Mouse (Mus musculus): ENCODE results near the gene Mapk6.

Gene Mapk6

DNA sequence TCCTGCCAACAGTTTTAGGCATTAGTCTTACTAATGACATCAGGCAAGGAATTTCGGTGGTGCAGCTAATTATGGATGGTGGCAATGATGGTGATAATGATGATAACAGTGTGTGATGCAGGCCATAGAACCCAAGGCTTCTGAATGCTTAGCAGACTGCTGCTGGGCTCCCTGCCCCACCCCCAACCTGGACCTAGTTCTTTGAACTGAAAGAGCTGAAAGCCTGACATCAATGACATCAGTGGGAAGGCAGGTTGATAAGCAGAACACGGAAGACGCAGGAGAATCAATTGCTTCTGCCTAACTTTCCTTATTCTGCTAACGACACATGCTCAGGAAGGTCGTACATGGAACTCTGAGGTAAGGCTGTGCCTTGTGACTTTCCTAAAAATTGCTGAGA lies 3.4 kb upstream of the Mapk6 start:
- Histone ChIP-seq H3K9me3 (ENCODE audit: low read length) (no peaks in the 10 kb centered on the region), H3K36me3 (ENCODE audit: insufficient read depth, low read length) (peaks cover 61% of the 10 kb centered on the region), H3K4me1 (replicated peaks; ENCODE audit: low read depth, low read length) (peaks cover 86% of the 10 kb centered on the region), H3K4me3 (replicated peaks; ENCODE audit: low read length) (0 out of 2 replicates have a peak overlapping the region, but pooled peaks have one; percentile 0), H3K27me3 (ENCODE audit: insufficient read depth, low read length) (no peaks in the 10 kb centered on the region)
- TF ChIP-seq POU5F1 (IDR thresholded peaks at IDR 0.05; ENCODE audit: borderline replicate concordance, low read length) (no peak), CTCF (conservative IDR thresholded peaks at IDR 0.05; ENCODE audit: low read length) (no peak), NANOG (IDR thresholded peaks at IDR 0.05; ENCODE audit: borderline replicate concordance, low read length) (no peak)

DNA sequence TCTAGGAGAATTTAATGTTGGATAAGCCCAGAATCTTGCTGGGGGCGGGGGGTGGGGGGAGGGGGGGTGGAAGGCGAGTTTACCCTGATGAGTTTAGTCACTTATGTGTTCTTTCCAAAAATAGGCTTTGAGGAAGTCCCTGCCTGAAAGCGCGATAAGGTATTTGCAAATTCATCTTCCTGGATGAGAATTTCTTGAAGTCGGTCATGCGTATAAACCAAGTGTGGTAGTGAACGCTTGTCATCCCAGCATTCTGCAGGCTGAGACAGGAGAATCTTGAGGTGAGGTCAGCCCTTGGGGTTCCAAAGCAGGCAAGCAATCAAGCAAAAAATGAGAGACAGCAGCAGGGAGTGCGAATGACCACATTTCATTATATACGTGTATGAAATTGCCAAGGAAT lies 1.8 kb upstream of the Mapk6 start:
- Histone ChIP-seq H3K36me3 (ENCODE audit: insufficient read depth, low read length) (peaks cover 45% of the 10 kb centered on the region), H3K27me3 (ENCODE audit: insufficient read depth, low read length) (no peaks in the 10 kb centered on the region), H3K4me1 (replicated peaks; ENCODE audit: low read depth, low read length) (peaks cover 87% of the 10 kb centered on the region), H3K4me3 (replicated peaks; ENCODE audit: low read length) (no peak overlapping the region), H3K9me3 (ENCODE audit: low read length) (no peaks in the 10 kb centered on the region)
- TF ChIP-seq NANOG (IDR thresholded peaks at IDR 0.05; ENCODE audit: borderline replicate concordance, low read length) = no peak
- TF ChIP-seq POU5F1 (IDR thresholded peaks at IDR 0.05; ENCODE audit: borderline replicate concordance, low read length) = no peak
- no peak for TF ChIP-seq CTCF (conservative IDR thresholded peaks at IDR 0.05; ENCODE audit: low read length)

DNA sequence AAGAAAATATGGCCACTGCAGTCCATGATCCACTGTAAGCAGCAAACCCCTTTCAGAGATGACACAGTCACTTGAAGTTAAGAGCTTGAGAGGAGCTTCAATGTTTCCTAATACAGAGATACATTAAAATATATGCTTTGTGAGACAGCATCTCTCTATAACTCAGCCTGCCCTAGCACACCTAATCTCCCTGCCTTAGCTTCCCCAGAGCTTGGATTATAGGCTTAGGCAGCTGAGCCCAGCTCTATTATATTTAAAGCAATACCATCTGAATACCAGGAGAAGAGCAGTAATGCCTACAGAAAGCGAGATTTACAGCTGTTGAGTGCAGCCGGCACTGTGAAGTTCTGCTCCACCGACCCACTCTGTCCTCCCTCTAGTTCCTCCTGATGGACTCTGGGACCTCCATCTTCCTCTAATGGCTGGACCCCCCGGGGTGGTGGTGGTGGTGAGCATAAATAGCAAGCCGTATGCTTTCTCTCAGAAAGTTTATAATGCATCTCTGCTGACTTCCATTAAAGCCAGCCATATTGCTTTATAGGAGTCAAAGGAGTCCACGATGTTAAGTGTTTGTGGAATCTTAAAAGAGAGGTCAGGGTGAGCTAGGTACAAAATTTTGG lies 1.2 kb upstream of the Mapk6 start:
- Histone ChIP-seq H3K36me3 (ENCODE audit: insufficient read depth, low read length) (peaks cover 39% of the 10 kb centered on the region), H3K4me1 (replicated peaks; ENCODE audit: low read depth, low read length) (peaks cover 87% of the 10 kb centered on the region), H3K9me3 (ENCODE audit: low read length) (no peaks in the 10 kb centered on the region), H3K4me3 (replicated peaks; ENCODE audit: low read length) (peak overlapping the region; percentile 91), H3K27me3 (ENCODE audit: insufficient read depth, low read length) (no peaks in the 10 kb centered on the region)
- no peak for TF ChIP-seq POU5F1 (IDR thresholded peaks at IDR 0.05; ENCODE audit: borderline replicate concordance, low read length)
- TF ChIP-seq NANOG (IDR thresholded peaks at IDR 0.05; ENCODE audit: borderline replicate concordance, low read length) = no peak
- no peak for TF ChIP-seq CTCF (conservative IDR thresholded peaks at IDR 0.05; ENCODE audit: low read length)

DNA sequence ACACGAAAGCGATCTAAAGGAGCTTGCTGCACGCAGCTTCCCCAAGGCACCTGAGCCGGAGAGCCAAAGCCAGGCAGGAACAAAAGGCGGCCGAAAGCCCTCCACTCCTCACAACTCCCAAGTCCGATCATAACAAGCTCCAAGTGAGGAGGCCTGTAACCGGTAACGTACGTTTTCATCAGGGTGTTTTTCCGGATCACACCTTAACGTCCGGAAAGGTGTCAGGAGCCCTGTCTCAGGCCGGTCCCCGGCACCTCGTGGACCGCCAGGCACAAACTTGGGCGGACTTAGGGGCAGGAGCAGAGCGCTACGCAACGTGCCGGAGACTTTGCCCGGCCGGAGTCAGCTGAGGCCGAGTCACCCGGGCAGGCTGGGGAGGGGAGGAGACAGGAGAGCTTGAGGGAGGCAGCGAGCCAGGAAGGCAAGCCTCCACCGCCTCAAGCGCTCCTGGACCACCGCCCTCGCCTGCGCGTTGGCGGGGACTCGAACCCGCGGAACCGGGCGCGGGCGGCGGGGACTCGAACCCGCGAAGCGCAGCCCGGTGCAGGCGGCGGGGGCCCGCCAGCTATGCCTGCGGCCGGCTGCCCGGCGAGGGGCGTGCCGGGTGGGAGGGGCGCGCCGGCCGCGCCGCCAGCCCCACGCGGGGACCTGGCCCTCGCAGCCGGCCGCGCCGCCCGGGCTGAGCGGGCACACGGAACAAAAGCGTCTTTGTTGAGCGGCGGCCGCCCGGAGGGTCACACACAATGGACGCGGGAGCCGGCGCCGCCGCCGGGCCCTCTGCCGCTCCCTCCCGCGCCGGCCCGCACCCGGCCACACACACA lies 564 bp downstream of the Mapk6 start:
- no peaks in the 10 kb centered on the region for H3K9me3 ChIP-seq (ENCODE audit: low read length)
- H3K36me3 ChIP-seq (ENCODE audit: insufficient read depth, low read length) = peaks cover 26% of the 10 kb centered on the region
- TF ChIP-seq CTCF (conservative IDR thresholded peaks at IDR 0.05; ENCODE audit: low read length) = no peak
- no peak for TF ChIP-seq POU5F1 (IDR thresholded peaks at IDR 0.05; ENCODE audit: borderline replicate concordance, low read length)
- TF ChIP-seq NANOG (IDR thresholded peaks at IDR 0.05; ENCODE audit: borderline replicate concordance, low read length) = no peak
- H3K4me1 ChIP-seq (replicated peaks; ENCODE audit: low read depth, low read length) = peaks cover 87% of the 10 kb centered on the region
- H3K4me3 ChIP-seq (replicated peaks; ENCODE audit: low read length) = peak overlapping the region; percentile 91
- H3K27me3 ChIP-seq (ENCODE audit: insufficient read depth, low read length) = no peaks in the 10 kb centered on the region

DNA sequence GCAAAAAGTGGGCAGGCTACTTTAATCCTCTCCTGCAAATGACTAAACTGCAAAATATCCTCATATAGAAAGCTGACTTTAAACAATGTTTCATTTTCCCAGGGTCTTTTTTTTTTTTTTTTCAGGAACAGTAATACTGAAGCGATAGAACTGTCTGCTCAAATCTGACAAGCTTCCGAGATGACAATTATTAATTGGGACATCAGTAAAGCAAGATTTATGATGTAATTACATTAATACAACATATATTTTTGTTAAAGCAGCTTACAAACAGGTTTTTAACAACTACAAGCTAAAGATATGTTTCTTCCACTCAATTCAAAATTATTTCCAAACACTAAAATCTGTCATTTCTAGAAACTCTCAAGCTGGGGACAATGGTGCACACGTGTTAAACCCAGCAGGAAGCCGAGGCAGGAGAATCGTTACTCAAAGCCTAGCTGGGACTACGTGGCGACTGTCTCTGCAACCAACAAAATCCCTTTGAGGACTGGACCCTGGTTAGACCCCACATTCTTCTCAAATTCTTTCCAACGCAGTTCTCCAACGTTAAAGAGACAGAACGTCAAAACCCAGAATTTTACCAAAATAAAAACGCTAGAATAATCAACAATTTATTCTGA lies 1.5 kb downstream of the Mapk6 start:
- H3K4me1 ChIP-seq (replicated peaks; ENCODE audit: low read depth, low read length) = peaks cover 87% of the 10 kb centered on the region
- peaks cover 21% of the 10 kb centered on the region for H3K36me3 ChIP-seq (ENCODE audit: insufficient read depth, low read length)
- TF ChIP-seq CTCF (conservative IDR thresholded peaks at IDR 0.05; ENCODE audit: low read length) = no peak
- TF ChIP-seq NANOG (IDR thresholded peaks at IDR 0.05; ENCODE audit: borderline replicate concordance, low read length) = no peak
- no peak for TF ChIP-seq POU5F1 (IDR thresholded peaks at IDR 0.05; ENCODE audit: borderline replicate concordance, low read length)
- peak overlapping the region; percentile 91 for H3K4me3 ChIP-seq (replicated peaks; ENCODE audit: low read length)
- no peaks in the 10 kb centered on the region for H3K9me3 ChIP-seq (ENCODE audit: low read length)
- H3K27me3 ChIP-seq (ENCODE audit: insufficient read depth, low read length) = no peaks in the 10 kb centered on the region

DNA sequence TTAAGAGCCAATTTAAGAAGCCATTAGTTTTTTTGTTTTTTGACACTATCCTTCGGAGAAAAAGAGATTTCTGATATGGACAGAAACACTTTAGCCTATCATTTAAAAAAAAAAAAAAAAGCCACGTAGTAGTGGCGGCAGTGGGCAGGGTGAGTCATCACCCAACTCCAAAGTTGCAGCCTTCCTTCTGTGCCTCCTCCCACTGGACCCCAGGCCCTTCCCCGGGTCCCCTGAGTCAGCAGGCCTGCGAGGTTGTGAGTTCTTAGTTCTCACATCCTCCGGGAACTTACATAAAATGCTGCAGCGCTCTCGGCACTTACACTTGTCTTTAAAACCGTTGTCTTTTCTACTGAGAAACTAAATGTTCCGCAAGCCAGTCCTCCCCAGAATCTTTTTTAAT lies 2.0 kb downstream of the Mapk6 start:
- H3K4me1 ChIP-seq (replicated peaks; ENCODE audit: low read depth, low read length) = peaks cover 86% of the 10 kb centered on the region
- TF ChIP-seq POU5F1 (IDR thresholded peaks at IDR 0.05; ENCODE audit: borderline replicate concordance, low read length) = no peak
- TF ChIP-seq CTCF (conservative IDR thresholded peaks at IDR 0.05; ENCODE audit: low read length) = no peak
- TF ChIP-seq NANOG (IDR thresholded peaks at IDR 0.05; ENCODE audit: borderline replicate concordance, low read length) = no peak
- no peaks in the 10 kb centered on the region for H3K9me3 ChIP-seq (ENCODE audit: low read length)
- H3K27me3 ChIP-seq (ENCODE audit: insufficient read depth, low read length) = no peaks in the 10 kb centered on the region
- H3K36me3 ChIP-seq (ENCODE audit: insufficient read depth, low read length) = peaks cover 16% of the 10 kb centered on the region
- peak overlapping the region; percentile 91 for H3K4me3 ChIP-seq (replicated peaks; ENCODE audit: low read length)

DNA sequence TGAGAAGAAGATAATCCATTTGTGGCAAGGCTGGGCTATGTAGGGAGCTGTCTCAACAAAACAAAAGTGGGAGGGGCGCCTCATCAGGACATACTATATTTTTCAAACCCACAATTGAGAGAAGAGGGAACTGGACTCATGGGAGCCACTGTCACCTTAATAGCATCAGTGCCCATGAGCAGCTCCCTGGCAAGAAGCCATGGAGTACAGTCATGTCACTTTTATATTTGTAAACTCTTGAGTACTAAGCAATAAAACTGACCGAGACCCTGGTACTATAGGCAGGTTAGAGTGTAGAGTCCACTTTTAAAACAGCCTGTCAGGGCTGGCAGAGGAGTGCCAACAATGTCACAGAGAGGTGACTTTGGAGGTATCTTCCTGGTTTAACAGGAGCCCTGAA lies 3.7 kb downstream of the Mapk6 start:
- Histone ChIP-seq H3K27me3 (ENCODE audit: insufficient read depth, low read length) (no peaks in the 10 kb centered on the region), H3K4me1 (replicated peaks; ENCODE audit: low read depth, low read length) (peaks cover 87% of the 10 kb centered on the region), H3K36me3 (ENCODE audit: insufficient read depth, low read length) (peaks cover 8% of the 10 kb centered on the region; the same call in 1 of the 2 replicates), H3K9me3 (ENCODE audit: low read length) (no peaks in the 10 kb centered on the region), H3K4me3 (replicated peaks; ENCODE audit: low read length) (no peak overlapping the region)
- no peak for TF ChIP-seq POU5F1 (IDR thresholded peaks at IDR 0.05; ENCODE audit: borderline replicate concordance, low read length)
- no peak for TF ChIP-seq NANOG (IDR thresholded peaks at IDR 0.05; ENCODE audit: borderline replicate concordance, low read length)
- TF ChIP-seq CTCF (conservative IDR thresholded peaks at IDR 0.05; ENCODE audit: low read length) = no peak

DNA sequence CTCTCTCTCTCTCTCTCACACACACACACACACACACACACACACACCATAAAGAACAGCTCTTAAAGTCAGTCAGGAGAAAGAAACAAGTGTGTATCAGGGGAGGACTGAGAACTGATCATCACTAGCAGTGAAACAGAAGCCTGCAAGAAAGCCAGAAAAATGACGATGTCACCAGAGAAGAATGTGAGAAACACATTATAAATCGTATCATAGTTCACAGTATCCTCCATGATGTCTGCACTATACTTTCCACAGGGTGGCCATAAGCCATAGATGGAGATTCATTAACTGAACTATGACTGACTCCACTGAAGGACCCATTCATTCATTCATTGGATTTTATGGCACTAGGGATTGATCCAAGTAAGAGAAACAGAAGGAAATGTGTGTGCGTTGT lies 6.3 kb downstream of the Mapk6 start:
- no peak for TF ChIP-seq CTCF (conservative IDR thresholded peaks at IDR 0.05; ENCODE audit: low read length)
- no peak for TF ChIP-seq POU5F1 (IDR thresholded peaks at IDR 0.05; ENCODE audit: borderline replicate concordance, low read length)
- no peak for TF ChIP-seq NANOG (IDR thresholded peaks at IDR 0.05; ENCODE audit: borderline replicate concordance, low read length)
- Histone ChIP-seq H3K36me3 (ENCODE audit: insufficient read depth, low read length) (peaks cover 17% of the 10 kb centered on the region), H3K4me1 (replicated peaks; ENCODE audit: low read depth, low read length) (peaks cover 97% of the 10 kb centered on the region), H3K9me3 (ENCODE audit: low read length) (no peaks in the 10 kb centered on the region), H3K27me3 (ENCODE audit: insufficient read depth, low read length) (no peaks in the 10 kb centered on the region), H3K4me3 (replicated peaks; ENCODE audit: low read length) (no peak overlapping the region)

All from E14TG2a.4 (cell line).